Mouse (Mus musculus): Measurements from ENCODE around the gene Cd209f. TPM values are rescaled to one million over a fixed set of nuclear protein-coding genes. Genes with fewer than 3 reads are reported as not detected.

Gene Cd209f
- polyA plus RNA-seq (2015; fragmentation: Nextera tagmentation; extraction: Ambion mirVana): 0.18 and 0.24 TPM in 2 replicates

GRCm38 (mm10) chr8:4105735-4106134 is at the start of gene Cd209f:
Gene Cd209f, minus strand, starts transcription at chr8:4105835.

GRCm38 (mm10) chr8:4133798-4134197 is 28.2 kb upstream of the Cd209f start, which contains the start of gene Cd209g:
Gene Cd209g, plus strand, starts transcription at chr8:4134098.

Other genes with a start within 250 kb of the Cd209f start
- not detected in 2 replicates for gene Cd209d, start 227.3 kb downstream of the Cd209f start, polyA plus RNA-seq (2015; fragmentation: Nextera tagmentation; extraction: Ambion mirVana)
- 0.13 TPM in 1 of 2 replicates, not detected in the other for gene Cd209b, start 179.0 kb downstream of the Cd209f start, polyA plus RNA-seq (2015; fragmentation: Nextera tagmentation; extraction: Ambion mirVana)
- gene Cd209c, start 151.1 kb downstream of the Cd209f start, polyA plus RNA-seq (2015; fragmentation: Nextera tagmentation; extraction: Ambion mirVana): 0.10 and 0.13 TPM in 2 replicates
- gene Cd209g, start 28.3 kb upstream of the Cd209f start, polyA plus RNA-seq (2015; fragmentation: Nextera tagmentation; extraction: Ambion mirVana): not detected in 2 replicates
- gene Evi5l, start 60.7 kb upstream of the Cd209f start, polyA plus RNA-seq (2015; fragmentation: Nextera tagmentation; extraction: Ambion mirVana): 12.6 and 13.1 TPM in 2 replicates
- 0.60 and 0.71 TPM in 2 replicates for gene Prr36, start 111.6 kb upstream of the Cd209f start, polyA plus RNA-seq (2015; fragmentation: Nextera tagmentation; extraction: Ambion mirVana)
- gene Lrrc8e, start 121.0 kb upstream of the Cd209f start, polyA plus RNA-seq (2015; fragmentation: Nextera tagmentation; extraction: Ambion mirVana): 14.7 and 18.2 TPM in 2 replicates
- 17.9 and 20.7 TPM in 2 replicates for gene Map2k7, start 132.9 kb upstream of the Cd209f start, polyA plus RNA-seq (2015; fragmentation: Nextera tagmentation; extraction: Ambion mirVana)
- gene Gm49320, start 133.0 kb upstream of the Cd209f start, polyA plus RNA-seq (2015; fragmentation: Nextera tagmentation; extraction: Ambion mirVana): 0.60 and 0.77 TPM in 2 replicates
- gene Tgfbr3l, start 142.4 kb upstream of the Cd209f start, polyA plus RNA-seq (2015; fragmentation: Nextera tagmentation; extraction: Ambion mirVana): 1.5 and 2.2 TPM in 2 replicates
- gene Snapc2, start 147.2 kb upstream of the Cd209f start, polyA plus RNA-seq (2015; fragmentation: Nextera tagmentation; extraction: Ambion mirVana): 52.9 and 61.2 TPM in 2 replicates
- gene Ctxn1, start 153.4 kb upstream of the Cd209f start, polyA plus RNA-seq (2015; fragmentation: Nextera tagmentation; extraction: Ambion mirVana): 147 and 153 TPM in 2 replicates
- gene Timm44, start 170.1 kb upstream of the Cd209f start, polyA plus RNA-seq (2015; fragmentation: Nextera tagmentation; extraction: Ambion mirVana): 34.3 and 36.8 TPM in 2 replicates
- 5.0 and 5.4 TPM in 2 replicates for gene Ccl25, start 219.4 kb upstream of the Cd209f start, polyA plus RNA-seq (2015; fragmentation: Nextera tagmentation; extraction: Ambion mirVana)
- 96.2 and 126 TPM in 2 replicates for gene Elavl1, start 219.6 kb upstream of the Cd209f start, polyA plus RNA-seq (2015; fragmentation: Nextera tagmentation; extraction: Ambion mirVana)